Mouse (Mus musculus) urinary bladder, postnatal 4 days (tissue): ENCODE results near the gene Gm8159.
"Not testable (repeated sequence)": the region's sequence is repeated elsewhere in the genome, so short reads cannot be mapped to it uniquely, and the experiment has no call there.

Experiments
- DNase-seq, 2 experiments: peaks; one replicate each; pipeline ENCODE4 v3.0.0; 2021 to 2022; ENCODE audit warnings: low spot score in 2 of 2

The Gm8159 gene

DNA sequence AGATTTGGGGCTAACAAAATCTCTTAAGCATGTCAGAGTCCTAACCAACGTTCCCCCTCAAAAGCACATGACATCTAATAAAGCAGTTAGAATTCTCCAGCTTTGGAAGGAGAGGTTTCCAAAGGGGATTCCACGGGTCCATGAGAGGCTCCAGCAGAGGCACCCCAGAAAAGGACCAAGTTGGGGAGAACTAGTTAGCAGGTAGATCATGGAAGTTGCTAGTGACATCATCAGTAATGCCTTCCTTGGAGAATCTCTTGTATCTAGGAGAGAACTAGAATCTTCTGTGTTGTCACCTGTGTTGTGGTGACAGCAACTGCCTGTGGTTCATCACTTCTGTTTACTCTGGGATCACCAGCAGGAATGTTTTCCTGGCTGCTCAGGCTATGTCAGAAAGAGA lies at the start of gene Gm8159:
TSS of gene Gm8159 (plus strand) at position 301 of the 400 bp plus-strand sequence.
- DNase-seq, result not testable (repeated sequence)

DNA sequence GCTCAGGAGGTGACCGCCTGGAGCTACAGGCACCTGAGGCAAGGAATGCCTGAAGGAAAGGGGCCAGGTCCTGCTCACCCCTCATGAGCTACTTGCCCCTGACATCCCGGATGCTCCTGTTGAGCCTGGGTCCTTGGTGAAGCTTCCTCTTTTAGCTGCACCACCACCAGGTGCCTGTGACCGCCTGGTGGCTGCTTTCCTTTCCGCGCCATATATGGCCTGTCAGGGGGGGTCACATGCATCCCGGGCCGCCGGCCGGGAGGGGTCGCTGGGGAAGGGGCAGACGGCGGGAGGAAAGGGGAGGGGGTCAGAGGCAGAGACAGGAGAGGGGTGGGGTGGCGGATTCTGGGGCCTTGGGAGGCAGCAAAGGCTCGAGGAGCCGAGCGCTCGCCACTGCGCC lies 17.2 kb downstream of the Gm8159 start:
- peak in 1 of 2 experiments; percentile 18 for DNase-seq

DNA sequence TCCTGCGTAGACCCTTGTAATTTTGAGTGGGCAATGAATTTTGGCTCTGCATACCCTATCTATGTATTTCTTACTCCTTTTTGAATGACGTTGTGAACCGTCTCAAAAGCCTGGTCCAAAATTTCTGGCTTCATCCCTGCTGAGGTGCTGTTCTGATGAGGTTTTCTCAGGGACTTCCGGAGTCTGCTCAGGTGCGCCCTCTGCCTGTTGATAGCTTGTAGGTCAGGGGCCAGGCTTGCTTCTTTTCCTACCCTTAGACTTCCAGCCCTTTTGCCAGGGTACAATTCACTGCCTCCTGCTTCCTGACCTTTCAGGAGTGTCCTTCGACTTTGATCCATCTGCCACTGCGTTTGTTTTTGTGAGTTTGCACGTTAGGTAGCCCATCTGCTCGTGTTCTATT lies 18.2 kb downstream of the Gm8159 start:
- peak in 1 of 2 experiments; percentile 44 for DNase-seq

DNA sequence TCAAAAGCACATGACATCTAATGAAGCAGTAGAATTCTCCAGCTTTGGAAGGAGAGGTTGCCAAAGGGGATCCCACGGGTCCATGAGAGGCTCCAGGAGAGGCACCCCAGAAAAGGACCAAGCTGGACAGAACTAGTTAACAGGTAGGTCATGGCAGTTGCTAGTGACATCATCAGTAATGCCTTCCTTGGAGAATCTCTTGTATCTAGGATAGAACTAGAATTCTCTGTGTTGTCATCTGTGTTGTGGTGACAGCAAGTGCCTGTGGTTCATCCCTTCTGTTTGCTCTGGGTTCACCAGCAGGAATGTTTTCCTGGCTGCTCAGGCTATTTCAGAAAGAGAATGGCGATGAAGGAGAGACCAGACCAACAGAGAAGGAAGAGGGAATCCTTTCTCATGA lies 31.7 kb downstream of the Gm8159 start, which contains the start of gene Gm3239:
TSS of gene Gm3239 (plus strand) at position 301 of the 400 bp plus-strand sequence.
- DNase-seq, result not testable (repeated sequence)
